ENCODE assay signal across 10 mouse cellular contexts in genomic region chr9:30940328-30940727, GRCm38 (mm10). TPM values are rescaled to one million over a fixed set of nuclear protein-coding genes. Genes with fewer than 3 reads are reported as not detected.
DNase-seq lines count a peak whose midpoint lies in the region; ATAC-seq and TF ChIP-seq lines count a peak whose summit lies in the region.
"Had no signal": no experiment of that assay in that cellular context is flagged by ENCODE, and none has a peak within 500 bp of the region (broad histone marks: within the 10 kb centered on the region; RNA-seq: fewer than 3 reads in every experiment).

No protein-coding gene starts in this region.

- no peaks in the 10 kb centered on the region for H3K4me1 ChIP-seq in intestine, postnatal 0 days (replicated peaks; ENCODE audit: control insufficient read depth, insufficient read depth, low read length)
- H3K4me1 ChIP-seq in neural tube, embryonic 14.5 days (ENCODE audit: control insufficient read depth, insufficient read depth, low read length) = no peaks in the 10 kb centered on the region
- no peaks in the 10 kb centered on the region for H3K4me1 ChIP-seq in thymus, adult 2 months (replicated peaks; ENCODE audit: control insufficient read depth, insufficient read depth, low read length)

- H3K4me2 ChIP-seq in intestine, postnatal 0 days (replicated peaks; ENCODE audit: low read depth) = no peak overlapping the region
- H3K4me2 ChIP-seq in neural tube, embryonic 14.5 days (ENCODE audit: low read depth, low read length) = no peak overlapping the region
- H3K4me2 ChIP-seq: embryonic facial prominence, embryonic 12.5 days; stomach, embryonic 15.5 days had no signal

- WGBS in intestine, postnatal 0 days = 3% methylated on average over 6 of the region's 6 CpGs
- WGBS in neural tube, embryonic 14.5 days = 5% methylated on average over 6 of the region's 6 CpGs
- 12% methylated on average over 6 of the region's 6 CpGs for WGBS in thymus, adult 2 months

- H3K9ac ChIP-seq in intestine, postnatal 0 days (ENCODE audit: low read depth, low read length) = no peak overlapping the region
- no peak overlapping the region for H3K9ac ChIP-seq in neural tube, embryonic 14.5 days (replicated peaks; ENCODE audit: low read depth, low read length)
- H3K9ac ChIP-seq: embryonic facial prominence, embryonic 12.5 days; stomach, embryonic 15.5 days had no signal

- DNase-seq in spleen, adult 18-20 months = peak; percentile 13 to 55
- DNase-seq in spleen, adult 12 weeks (ENCODE audit: low spot score) = no peak
- DNase-seq in cerebellum, postnatal 25 days = peak; percentile 90 to 94
- DNase-seq in gastrocnemius, adult 18-20 months (ENCODE audit: low spot score) = peak; percentile 89
- DNase-seq in left cerebral cortex, postnatal 4 days = peak; percentile 90
- DNase-seq in thymus, adult 2 months = peak; percentile 62

- no peak for TF ChIP-seq POLR2A in thymus, adult 2 months (IDR thresholded peaks at IDR 0.05; ENCODE audit: control insufficient read depth, extremely low read depth, insufficient read depth, low read length, poor library complexity)

- H3K36me3 ChIP-seq in intestine, postnatal 0 days (ENCODE audit: control insufficient read depth, insufficient read depth) = no peaks in the 10 kb centered on the region
- H3K36me3 ChIP-seq in neural tube, embryonic 14.5 days (ENCODE audit: control insufficient read depth, insufficient read depth, low read length) = no peaks in the 10 kb centered on the region
- H3K36me3 ChIP-seq in thymus, adult 2 months (ENCODE audit: control insufficient read depth, insufficient read depth, low read length) = no peaks in the 10 kb centered on the region
- H3K36me3 ChIP-seq: embryonic facial prominence, embryonic 12.5 days; stomach, embryonic 15.5 days had no signal

- peaks cover 39% of the 10 kb centered on the region for H3K27me3 ChIP-seq in intestine, postnatal 0 days (replicated peaks; ENCODE audit: control insufficient read depth, insufficient read depth, low read length)
- peaks cover 26% of the 10 kb centered on the region for H3K27me3 ChIP-seq in neural tube, embryonic 14.5 days (ENCODE audit: control insufficient read depth, insufficient read depth, low read length)
- H3K27me3 ChIP-seq in thymus, adult 2 months (ENCODE audit: control insufficient read depth, insufficient read depth, low read length) = peaks cover 9% of the 10 kb centered on the region

- no peak for ATAC-seq in intestine, postnatal 0 days
- ATAC-seq in neural tube, embryonic 14.5 days (ENCODE audit: low read depth) = peak; percentile 41; the same call in 1 of the 2 replicates

- H3K27ac ChIP-seq in intestine, postnatal 0 days (ENCODE audit: low read depth, low read length) = no peak overlapping the region
- no peak overlapping the region for H3K27ac ChIP-seq in neural tube, embryonic 14.5 days (ENCODE audit: low read depth, low read length)
- no peak overlapping the region for H3K27ac ChIP-seq in thymus, adult 2 months (ENCODE audit: control insufficient read depth, insufficient read depth, low read length)
- H3K27ac ChIP-seq: embryonic facial prominence, embryonic 12.5 days; stomach, embryonic 15.5 days had no signal

- H3K4me3 ChIP-seq in intestine, postnatal 0 days (ENCODE audit: low read depth, low read length) = no peak overlapping the region
- H3K4me3 ChIP-seq in neural tube, embryonic 14.5 days (ENCODE audit: low read depth, low read length) = no peak overlapping the region
- H3K4me3 ChIP-seq in thymus, adult 2 months (ENCODE audit: control insufficient read depth, insufficient read depth, low read length) = no peak overlapping the region
- H3K4me3 ChIP-seq: embryonic facial prominence, embryonic 12.5 days; stomach, embryonic 15.5 days had no signal

- peak; percentile 98 for TF ChIP-seq CTCF in intestine, postnatal 0 days (IDR thresholded peaks at IDR 0.05; ENCODE audit: low read depth)
- TF ChIP-seq CTCF in thymus, adult 2 months (IDR thresholded peaks at IDR 0.05; ENCODE audit: borderline replicate concordance, control insufficient read depth, extremely low read depth, insufficient read depth, low read length, poor library complexity) = no peak

- H3K9me3 ChIP-seq in intestine, postnatal 0 days (ENCODE audit: control insufficient read depth) = no peaks in the 10 kb centered on the region
- H3K9me3 ChIP-seq in neural tube, embryonic 14.5 days (ENCODE audit: control insufficient read depth, low read length) = no peaks in the 10 kb centered on the region
- H3K9me3 ChIP-seq: embryonic facial prominence, embryonic 12.5 days; stomach, embryonic 15.5 days had no signal

- intact Hi-C loops in left cerebral cortex, postnatal 4 days (cut with DNase I) = loop anchor here (10.0 kb wide), 2 partner anchors 94 to 496 kb away; partner anchors contain the start of gene Zbtb44

RNA-seq across cellular contexts. Expression of gene Adamts8, which starts 2.0 kb away (rescaled TPM):
- total RNA-seq in gastrocnemius, adult 18-20 months (2021) = 1 to 10 TPM; 1.1 to 3.7 TPM
- 4.1 and 4.7 TPM in 2 replicates for polyA plus RNA-seq in intestine, postnatal 0 days (2015; fragmentation: Nextera tagmentation; extraction: Ambion mirVana)
- 1 to 10 TPM; 8.5 to 8.9 TPM for total RNA-seq in left cerebral cortex, postnatal 4 days (2021)
- polyA plus RNA-seq in neural tube, embryonic 14.5 days (2014; fragmentation: Nextera tagmentation; extraction: Ambion mirVana) = 1.2 and 1.9 TPM in 2 replicates
- polyA plus RNA-seq in thymus, adult 2 months (2012; rRNA removed) = 0.52 and 0.57 TPM in 2 replicates

RNA-seq across cellular contexts. Expression of gene Adamts15, which starts 18.1 kb away (rescaled TPM):
- total RNA-seq in gastrocnemius, adult 18-20 months (2021) = 1 to 10 TPM; 1.3 to 3.4 TPM
- polyA plus RNA-seq in intestine, postnatal 0 days (2015; fragmentation: Nextera tagmentation; extraction: Ambion mirVana) = 0.91 and 0.95 TPM in 2 replicates
- total RNA-seq in left cerebral cortex, postnatal 4 days (2021) = 1 to 10 TPM; 8.6 to 9.6 TPM
- polyA plus RNA-seq in neural tube, embryonic 14.5 days (2014; fragmentation: Nextera tagmentation; extraction: Ambion mirVana) = 2.6 and 7.2 TPM in 2 replicates
- polyA plus RNA-seq in thymus, adult 2 months (2012; rRNA removed) = 0.88 and 1.5 TPM in 2 replicates
